ENCODE assay signal across 12 mouse cellular contexts in genomic region chr14:47518619-47519018, GRCm38 (mm10). TPM values are rescaled to one million over a fixed set of nuclear protein-coding genes. Genes with fewer than 3 reads are reported as not detected.
A peak's percentile ranks its signal among the peaks of the same experiment; 100 is the strongest.
DNase-seq lines count a peak whose midpoint lies in the region; ATAC-seq lines count a peak whose summit lies in the region.
"Had no signal": no experiment of that assay in that cellular context is flagged by ENCODE, and none has a peak within 500 bp of the region (broad histone marks: within the 10 kb centered on the region; RNA-seq: fewer than 3 reads in every experiment).

No protein-coding gene starts in this region.

- H3K27ac ChIP-seq in liver, embryonic 16.5 days (ENCODE audit: low read length) = peak overlapping the region; percentile 37
- no peak overlapping the region for H3K27ac ChIP-seq in kidney, embryonic 15.5 days
- H3K27ac ChIP-seq: embryonic facial prominence, embryonic 12.5 days; midbrain, embryonic 12.5 days had no signal

- H3K4me1 ChIP-seq in liver, embryonic 16.5 days (ENCODE audit: control insufficient read depth, low read depth, low read length) = peaks cover 73% of the 10 kb centered on the region
- H3K4me1 ChIP-seq in kidney, embryonic 15.5 days = peaks cover 15% of the 10 kb centered on the region
- H3K4me1 ChIP-seq: embryonic facial prominence, embryonic 12.5 days; midbrain, embryonic 12.5 days had no signal

- WGBS in liver, embryonic 16.5 days (ENCODE audit: insufficient replicate concordance) = 76% methylated on average over 6 of the region's 6 CpGs
- 91% methylated on average over 6 of the region's 6 CpGs for WGBS in kidney, embryonic 15.5 days

- H3K4me3 ChIP-seq in liver, embryonic 16.5 days (ENCODE audit: low read depth, low read length) = no peak overlapping the region
- H3K4me3 ChIP-seq in kidney, embryonic 15.5 days (replicated peaks) = no peak overlapping the region
- H3K4me3 ChIP-seq: embryonic facial prominence, embryonic 12.5 days; midbrain, embryonic 12.5 days had no signal

- peak; percentile 11 to 14 for DNase-seq in cerebellum, postnatal 10 days
- no peak for DNase-seq in cerebellum, postnatal 14 days
- peak; percentile 76 for DNase-seq in 3T3-L1 (ENCODE audit: low read depth, low spot score)
- peak; percentile 83 for DNase-seq in adrenal gland, postnatal 14 days
- DNase-seq in left cerebral cortex, adult 18-20 months (ENCODE audit: low spot score in 2 of 2) = no peak
- DNase-seq in testis, postnatal 10 days (ENCODE audit: low spot score) = no peak
- DNase-seq: right cerebral cortex, postnatal 14 days had no signal

- H3K9ac ChIP-seq in liver, embryonic 16.5 days (ENCODE audit: low read depth, low read length) = no peak overlapping the region
- no peak overlapping the region for H3K9ac ChIP-seq in kidney, embryonic 15.5 days
- H3K9ac ChIP-seq: embryonic facial prominence, embryonic 12.5 days; midbrain, embryonic 12.5 days had no signal

- no peaks in the 10 kb centered on the region for H3K9me3 ChIP-seq in liver, embryonic 16.5 days (replicated peaks; ENCODE audit: control insufficient read depth, low read length)
- H3K9me3 ChIP-seq in kidney, embryonic 15.5 days (replicated peaks) = no peaks in the 10 kb centered on the region
- H3K9me3 ChIP-seq: embryonic facial prominence, embryonic 12.5 days; midbrain, embryonic 12.5 days had no signal

- no peaks in the 10 kb centered on the region for H3K27me3 ChIP-seq in liver, embryonic 16.5 days (ENCODE audit: control insufficient read depth, insufficient read depth, low read depth, low read length)
- no peaks in the 10 kb centered on the region for H3K27me3 ChIP-seq in kidney, embryonic 15.5 days
- H3K27me3 ChIP-seq: CH12.LX; embryonic facial prominence, embryonic 12.5 days; midbrain, embryonic 12.5 days had no signal

- H3K36me3 ChIP-seq in liver, embryonic 16.5 days (ENCODE audit: control insufficient read depth, insufficient read depth) = no peaks in the 10 kb centered on the region; the same call in 1 of the 2 replicates
- no peaks in the 10 kb centered on the region for H3K36me3 ChIP-seq in kidney, embryonic 15.5 days
- H3K36me3 ChIP-seq: embryonic facial prominence, embryonic 12.5 days; midbrain, embryonic 12.5 days had no signal

- no peak for ATAC-seq in liver, embryonic 16.5 days (ENCODE audit: low read depth)
- no peak for ATAC-seq in kidney, embryonic 15.5 days (replicated peaks; ENCODE audit: low FRiP score)

- H3K4me2 ChIP-seq in liver, embryonic 16.5 days (ENCODE audit: low read depth, low read length) = no peak overlapping the region
- H3K4me2 ChIP-seq in kidney, embryonic 15.5 days = no peak overlapping the region
- H3K4me2 ChIP-seq: embryonic facial prominence, embryonic 12.5 days; midbrain, embryonic 12.5 days had no signal

RNA-seq across cellular contexts. Expression of gene Atg14, which starts 51.8 kb away (rescaled TPM):
- total RNA-seq in adrenal gland, postnatal 14 days (2021) = 12.3 and 14.0 TPM in 2 replicates
- 9.4 and 9.7 TPM in 2 replicates for polyA plus RNA-seq in liver, embryonic 16.5 days (2015; fragmentation: Nextera tagmentation; extraction: Ambion mirVana)
- total RNA-seq in left cerebral cortex, adult 18-20 months (2021) = 10 to 100 TPM; 19.7 to 20.7 TPM
- 15.9 and 17.5 TPM in 2 replicates for polyA plus RNA-seq in kidney, embryonic 15.5 days (2015; fragmentation: Nextera tagmentation; extraction: Ambion mirVana)

Comparison
In these comparisons a context has a peak if more than half of its experiments do, and no peak if none do; other contexts are left out.
1. DNase-seq: peak in cerebellum, postnatal 10 days (2 of 2), 3T3-L1 (single experiment) and adrenal gland, postnatal 14 days (single experiment); none in cerebellum, postnatal 14 days (0 of 2), left cerebral cortex, adult 18-20 months (0 of 2) and testis, postnatal 10 days (single experiment).